Mouse (Mus musculus) kidney, postnatal 4 days (tissue): ENCODE data around the gene Naa50.

ENCODE experiments used
- DNase-seq, 2 experiments: peaks; one replicate each; pipeline ENCODE4 v3.0.0; 2021; ENCODE audit warnings: mixed read lengths in 2 of 2

Gene Naa50

GRCm38 (mm10) chr16:44205973-44206372 is 66.3 kb downstream of the Naa50 start:
- no peak for DNase-seq

- DNase-seq, result peak; percentile 8 to 10
These were observed 70.8 kb downstream of the Naa50 start for GRCm38 (mm10) chr16:44210156-44211053.

GRCm38 (mm10) chr16:44211054-44211414 is 71.4 kb downstream of the Naa50 start:
- DNase-seq, result no peak

GRCm38 (mm10) chr16:44212703-44213102 is 73.1 kb downstream of the Naa50 start:
- DNase-seq, result no peak
